Mouse (Mus musculus) lung, postnatal 0 days (tissue): ENCODE results near the gene 0610037L13Rik.

ENCODE experiments used
- CTCF ChIP-seq: IDR thresholded peaks from 2 replicates; pipeline ENCODE4 v1.5.1; 2016; ENCODE audit warnings: antibody characterized with exemption, mild to moderate bottlenecking
- EP300 ChIP-seq: IDR thresholded peaks from 2 replicates; pipeline ENCODE4 v1.6.1; 2016; ENCODE audit warnings: antibody characterized with exemption, mild to moderate bottlenecking, control low read depth

DNA sequence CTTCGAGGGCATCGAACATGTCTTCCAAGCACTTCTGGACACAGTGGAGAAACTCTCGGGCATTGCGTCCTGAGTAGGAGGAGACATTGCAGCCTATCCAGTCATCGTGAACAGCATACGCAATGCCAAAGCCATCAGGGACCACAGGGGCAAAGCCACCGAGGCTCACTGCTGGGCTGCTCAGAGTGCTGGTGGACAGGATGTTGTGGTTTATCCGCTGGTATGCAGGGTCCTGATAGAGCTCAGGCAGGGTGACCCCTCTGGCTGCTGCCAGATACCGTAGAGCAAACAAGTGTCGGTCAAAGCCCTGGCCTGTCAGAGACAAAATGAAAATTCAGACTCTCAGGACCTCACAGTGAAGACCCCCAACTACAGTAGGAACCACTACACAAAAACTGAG, 14.6 kb downstream of the 0610037L13Rik start:
- no peak for TF ChIP-seq CTCF
- TF ChIP-seq EP300: no peak
